Mouse (Mus musculus) splenic B cell, adult 2 months (primary cell): ENCODE results near the gene Gmpr.

ENCODE experiments used
- DNase-seq: peaks from one replicate; pipeline ENCODE4 v3.0.0-alpha.2; 2011; ENCODE audit warnings: low read depth, low spot score
- H3K27me3 ChIP-seq: 2 replicates; pipeline ENCODE4 v1.6.1; 2012; ENCODE audit warnings: mild to moderate bottlenecking, low read length, moderate library complexity, mixed read lengths; ENCODE audit not compliant: control insufficient read depth, poor library complexity, insufficient read depth, severe bottlenecking
- H3K36me3 ChIP-seq: 2 replicates; pipeline ENCODE4 v1.6.1; 2012; ENCODE audit warnings: mild to moderate bottlenecking, low read length, moderate library complexity, mixed read lengths; ENCODE audit not compliant: control insufficient read depth, poor library complexity, insufficient read depth, severe bottlenecking

Gene Gmpr

DNA sequence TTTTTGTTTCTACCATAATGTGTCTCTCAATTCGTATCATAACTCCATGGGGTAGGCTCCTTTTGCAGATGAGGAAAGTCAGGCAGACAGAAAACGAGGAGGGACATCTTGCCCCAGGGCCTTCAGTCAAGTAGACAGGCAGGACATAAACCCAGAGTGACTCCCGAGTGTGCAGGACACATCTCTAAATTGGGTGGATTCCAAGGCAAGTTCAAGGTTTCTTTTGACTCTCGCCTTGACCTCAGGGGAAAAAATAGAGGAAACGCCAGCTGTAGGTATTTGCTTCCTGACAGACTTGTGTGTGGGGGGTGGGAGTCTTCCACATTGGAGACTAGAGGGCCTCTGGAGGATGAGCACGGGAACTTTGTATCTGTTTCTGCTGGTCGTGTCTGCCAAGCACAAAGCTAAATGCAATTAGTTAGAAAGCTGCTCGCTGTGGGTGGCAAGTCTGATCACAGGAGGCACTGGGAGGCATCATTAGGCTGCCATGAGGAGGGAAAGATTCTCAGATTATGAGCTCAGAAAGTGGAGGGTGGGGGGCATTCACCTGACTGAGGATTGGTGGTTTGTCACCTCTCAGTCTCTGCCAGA, 7.7 kb downstream of the Gmpr start:
- no peak for DNase-seq
- no peaks in the 10 kb centered on the region for H3K27me3 ChIP-seq
- H3K36me3 ChIP-seq, result no peaks in the 10 kb centered on the region

DNA sequence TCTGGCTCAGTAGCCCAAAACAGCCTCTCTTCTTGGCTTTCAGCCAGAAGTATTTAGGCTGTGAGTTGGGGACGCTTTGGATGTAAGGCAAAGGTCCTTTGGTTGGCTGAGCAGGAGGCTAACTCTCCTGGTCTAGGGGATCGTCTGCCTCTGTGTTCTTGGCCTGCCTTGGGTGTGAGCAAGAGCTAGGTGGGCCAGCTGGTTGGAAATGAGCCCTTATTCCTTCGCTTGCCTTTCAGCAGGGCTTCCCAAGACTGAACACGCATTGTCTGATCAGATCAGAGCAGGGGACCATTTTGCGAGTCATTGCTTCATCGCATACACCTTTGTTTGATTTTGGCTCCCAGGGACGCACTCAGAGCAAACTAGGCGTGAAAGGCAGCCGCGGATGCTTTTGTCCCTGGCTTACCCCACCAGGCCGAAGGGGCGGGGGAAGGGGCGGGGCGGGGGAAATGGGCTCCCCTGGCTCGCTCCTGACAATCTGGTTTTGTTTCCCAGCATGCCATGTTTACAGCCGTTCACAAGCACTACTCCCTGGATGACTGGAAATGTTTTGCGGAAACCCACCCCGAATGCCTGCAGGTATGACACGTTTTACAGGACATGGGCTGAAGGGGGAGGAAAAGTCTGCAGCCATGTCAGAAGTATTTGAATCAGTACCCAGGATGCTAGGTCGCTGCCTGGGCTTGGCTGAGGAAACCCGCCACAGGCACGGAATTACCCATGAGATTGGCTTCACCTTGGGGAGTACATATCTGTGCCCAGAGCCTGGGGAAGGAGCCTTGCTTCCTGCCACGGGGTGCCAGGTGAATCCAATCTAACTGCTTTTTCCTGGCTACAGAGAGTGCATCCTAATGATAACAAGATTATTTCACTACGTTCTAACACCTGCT, 9.5 kb downstream of the Gmpr start:
- no peak for DNase-seq

DNA sequence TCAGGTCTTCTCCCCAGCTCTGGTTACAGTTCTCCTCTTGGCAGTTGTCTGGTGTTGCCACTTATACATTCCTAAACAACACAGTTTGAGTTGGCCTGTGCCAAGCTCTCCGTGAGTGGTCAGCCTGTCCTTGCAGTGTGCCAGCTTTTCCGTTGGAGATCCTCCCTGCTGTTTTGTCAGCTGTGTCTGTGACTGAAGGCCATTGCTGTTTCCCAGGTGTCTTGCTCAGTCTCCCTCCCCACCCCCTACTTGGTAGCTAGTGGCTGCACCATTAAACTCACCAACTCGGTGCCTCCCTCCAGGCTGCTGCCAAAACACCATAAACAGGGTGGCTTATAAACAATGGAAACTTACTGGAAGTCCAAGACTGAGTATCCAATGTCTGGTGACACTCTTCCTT, 17.1 kb downstream of the Gmpr start:
- H3K27me3 ChIP-seq, result no peaks in the 10 kb centered on the region
- no peaks in the 10 kb centered on the region for H3K36me3 ChIP-seq
- no peak for DNase-seq

More for the DNA sequence above, 9.5 kb downstream of the Gmpr start:
- H3K36me3 ChIP-seq, result no peaks in the 10 kb centered on the region
- no peaks in the 10 kb centered on the region for H3K27me3 ChIP-seq

DNA sequence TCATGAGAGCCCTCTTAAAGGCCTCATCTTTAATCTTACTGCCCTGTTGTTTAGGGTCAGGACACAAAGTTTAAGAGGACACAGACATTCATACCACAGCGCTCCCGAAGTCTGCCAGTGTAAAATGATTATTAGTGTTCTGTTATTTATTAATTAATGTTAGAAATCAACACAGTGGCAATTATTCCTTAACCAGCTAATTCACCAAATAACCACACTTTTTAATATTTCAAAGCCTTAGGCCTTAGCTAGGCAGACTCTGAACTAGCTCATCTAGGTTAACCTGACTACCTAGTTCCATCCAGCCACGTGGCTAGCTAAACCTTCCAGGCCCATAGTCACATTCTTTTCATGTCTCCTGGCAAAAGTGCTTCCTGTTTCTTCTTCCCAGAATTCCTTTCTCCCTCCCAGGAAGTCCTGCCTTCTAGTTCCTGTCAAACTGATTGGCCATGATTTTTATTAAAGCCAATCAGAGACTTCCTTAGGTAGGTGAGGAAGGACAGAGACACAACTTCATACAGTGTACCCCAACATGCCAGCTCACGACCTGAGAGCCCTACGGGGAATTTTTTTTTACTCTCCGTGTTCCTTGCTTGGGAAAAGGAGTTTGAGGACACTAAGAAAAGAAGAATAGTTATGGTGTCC, 17.7 kb downstream of the Gmpr start:
- H3K27me3 ChIP-seq, result no peaks in the 10 kb centered on the region
- DNase-seq, result no peak
- no peaks in the 10 kb centered on the region for H3K36me3 ChIP-seq

DNA sequence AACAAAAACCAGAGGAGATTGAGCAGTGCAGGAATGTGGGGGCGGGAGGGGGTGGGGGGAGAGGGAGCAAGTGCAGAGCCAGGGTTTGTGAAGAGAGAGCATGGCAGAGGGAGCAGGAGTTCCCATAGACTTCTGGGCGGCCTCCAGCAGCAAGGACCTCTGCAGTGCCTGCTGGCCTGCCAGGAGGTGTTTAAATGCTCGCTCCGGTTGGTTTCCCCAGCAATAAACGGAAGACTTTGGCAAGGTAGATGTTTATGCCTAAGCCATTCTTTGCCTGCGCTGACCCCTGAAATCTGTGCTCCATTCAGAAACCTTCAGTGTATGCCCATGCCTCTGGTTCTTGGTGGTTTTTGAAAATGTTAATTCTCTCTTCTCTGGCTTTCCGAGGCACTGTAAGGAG, 19.0 kb downstream of the Gmpr start:
- no peak for DNase-seq
- Histone ChIP-seq H3K36me3 (no peaks in the 10 kb centered on the region), H3K27me3 (no peaks in the 10 kb centered on the region)

DNA sequence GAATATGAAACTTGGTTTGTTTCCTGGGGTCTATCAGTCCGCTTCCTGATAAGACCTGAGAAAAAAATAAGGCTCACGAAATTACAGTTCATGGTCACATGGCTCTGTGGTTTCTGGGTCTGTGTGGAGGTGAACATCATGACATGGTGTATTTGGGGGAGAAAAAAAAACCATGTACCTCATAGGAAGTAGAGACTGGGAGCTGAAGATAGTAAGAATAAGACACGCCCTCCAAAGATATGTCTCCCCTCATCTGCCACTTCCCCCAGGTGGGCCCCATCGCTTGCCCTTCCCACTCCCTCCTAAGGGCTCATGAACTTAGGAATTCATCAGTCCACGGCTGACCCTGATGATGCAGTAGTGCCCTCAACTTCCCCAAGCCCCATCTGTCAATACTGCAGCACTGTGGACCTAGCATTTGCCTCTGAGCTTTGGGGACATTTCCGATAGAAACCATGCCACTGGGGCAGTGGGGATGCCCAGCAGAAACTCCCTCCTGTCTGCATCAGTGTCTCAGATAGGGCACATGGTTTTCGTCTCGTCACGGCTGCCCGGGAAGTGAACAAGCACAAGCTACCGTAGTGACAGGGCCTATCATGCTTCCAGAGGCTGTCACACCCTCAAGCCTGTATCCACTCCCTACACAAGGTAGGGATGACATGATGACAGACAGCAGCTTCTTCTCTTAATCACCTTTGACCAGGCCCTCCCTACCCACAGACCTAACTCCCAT, 20.2 kb downstream of the Gmpr start:
- Histone ChIP-seq H3K27me3 (no peaks in the 10 kb centered on the region), H3K36me3 (no peaks in the 10 kb centered on the region)
- DNase-seq, result no peak

DNA sequence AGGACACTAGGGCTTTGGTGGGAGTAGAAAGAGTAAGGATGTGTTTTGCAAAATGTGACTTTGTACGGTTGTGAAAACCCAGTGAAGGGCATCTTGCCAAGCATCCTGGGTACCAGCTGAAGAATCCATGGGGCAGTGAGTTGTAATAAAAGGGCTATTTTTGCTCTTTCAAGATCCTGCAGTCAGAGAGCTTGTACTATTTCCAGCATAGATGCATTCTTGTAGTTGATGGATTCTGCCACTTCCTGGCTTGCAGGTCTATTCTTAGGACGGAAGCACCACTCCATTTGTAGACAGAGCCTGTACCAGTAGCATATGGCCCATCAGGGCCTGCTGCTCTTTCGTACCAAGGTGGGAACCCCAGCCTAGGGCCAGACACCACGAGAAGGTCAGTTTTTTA, 21.5 kb downstream of the Gmpr start:
- Histone ChIP-seq H3K36me3 (no peaks in the 10 kb centered on the region), H3K27me3 (no peaks in the 10 kb centered on the region)
- no peak for DNase-seq

DNA sequence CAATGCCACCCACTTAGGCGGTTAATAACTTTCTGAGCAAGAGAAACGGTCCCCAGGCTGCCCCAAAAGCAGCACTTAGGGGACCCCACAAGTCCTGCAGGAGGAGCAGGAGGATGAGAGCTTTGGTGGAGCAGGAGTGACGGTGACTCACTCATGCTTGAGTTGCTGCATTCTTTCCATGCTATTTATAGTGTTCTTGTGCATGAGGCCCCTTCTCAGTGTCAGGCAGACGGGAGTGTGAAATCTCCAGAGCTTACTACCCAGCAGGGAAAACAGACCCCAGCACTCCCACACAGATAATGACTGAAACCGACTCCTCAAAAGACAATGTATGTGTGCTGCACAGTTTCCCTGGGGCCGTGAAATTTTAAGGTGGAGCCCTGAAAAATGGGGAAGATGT, 23.5 kb downstream of the Gmpr start:
- no peaks in the 10 kb centered on the region for H3K36me3 ChIP-seq
- DNase-seq, result no peak
- H3K27me3 ChIP-seq, result no peaks in the 10 kb centered on the region

DNA sequence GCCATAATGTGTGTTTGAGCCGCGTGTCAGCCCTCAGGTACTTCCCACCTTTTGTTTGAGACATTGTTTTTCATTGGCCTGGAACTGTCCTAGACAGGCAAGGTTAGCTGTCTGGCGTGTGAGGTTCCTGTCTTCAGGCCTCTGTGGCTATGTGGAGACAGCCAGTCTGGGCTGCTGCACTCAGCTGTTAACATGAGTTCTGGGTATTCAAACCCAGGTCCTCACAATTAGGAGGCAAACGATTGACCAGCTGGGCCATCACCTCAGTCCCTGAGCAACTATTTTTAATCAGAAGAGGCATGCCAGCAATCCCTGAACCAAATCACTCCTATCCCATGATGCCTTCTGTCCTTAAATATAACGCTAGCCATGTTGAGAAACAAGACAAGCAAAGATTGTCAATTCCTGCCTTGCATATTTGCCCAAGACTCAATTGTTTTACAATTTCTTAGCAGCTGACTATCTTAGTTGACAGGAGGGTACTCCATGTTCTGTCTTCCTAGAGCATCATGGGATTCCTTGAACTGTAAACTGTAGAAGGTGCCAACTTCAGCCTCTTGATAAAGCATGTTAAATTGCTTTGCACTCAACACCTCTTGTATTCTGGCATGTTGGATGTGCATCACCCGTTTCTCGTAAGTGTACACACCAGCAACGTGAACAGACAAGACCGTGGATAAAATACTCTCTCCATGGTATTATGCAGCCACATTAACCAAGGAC, 28.6 kb downstream of the Gmpr start:
- Histone ChIP-seq H3K36me3 (no peaks in the 10 kb centered on the region), H3K27me3 (no peaks in the 10 kb centered on the region)
- no peak for DNase-seq

DNA sequence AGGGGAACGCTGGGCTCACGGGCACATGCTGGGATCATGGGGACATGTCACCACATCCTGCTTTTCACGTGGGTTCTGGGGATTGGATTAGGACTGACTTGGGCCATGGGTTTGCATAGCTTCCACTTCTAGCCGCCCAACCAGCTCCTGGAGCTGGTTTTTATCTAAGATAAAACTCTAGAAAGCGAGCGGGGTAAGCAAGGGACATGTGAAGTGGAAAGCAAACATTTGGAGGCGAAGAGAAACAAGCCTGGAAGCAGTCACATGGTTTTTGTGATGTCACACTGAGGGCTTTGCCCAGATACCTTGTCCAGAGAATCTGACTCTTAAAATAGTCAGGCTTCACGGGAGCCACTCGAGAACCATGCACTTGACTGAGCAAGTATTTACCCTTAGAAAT, 29.9 kb downstream of the Gmpr start:
- DNase-seq, result no peak
- H3K36me3 ChIP-seq, result no peaks in the 10 kb centered on the region
- H3K27me3 ChIP-seq, result no peaks in the 10 kb centered on the region

DNA sequence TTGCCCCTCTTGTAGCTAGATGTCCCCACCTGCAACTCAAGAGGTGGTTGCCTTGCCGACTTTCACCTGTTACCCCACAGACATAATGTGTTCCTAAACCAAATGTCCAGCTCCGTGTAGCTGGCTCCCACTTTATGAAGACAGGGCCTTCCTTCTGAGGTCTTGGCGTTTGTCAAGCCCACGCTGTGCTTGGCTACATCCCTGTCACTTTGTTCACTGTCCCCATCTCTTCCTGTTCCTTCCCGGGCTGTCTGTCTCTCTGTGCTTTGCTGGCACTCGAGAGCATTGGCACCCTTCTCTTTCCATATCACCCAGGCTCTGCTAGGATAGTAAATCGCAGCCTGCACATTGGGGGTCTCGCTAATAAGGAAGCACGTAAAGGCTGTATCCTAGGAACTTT, 30.8 kb downstream of the Gmpr start:
- DNase-seq, result no peak
- H3K36me3 ChIP-seq, result no peaks in the 10 kb centered on the region
- H3K27me3 ChIP-seq, result no peaks in the 10 kb centered on the region

DNA sequence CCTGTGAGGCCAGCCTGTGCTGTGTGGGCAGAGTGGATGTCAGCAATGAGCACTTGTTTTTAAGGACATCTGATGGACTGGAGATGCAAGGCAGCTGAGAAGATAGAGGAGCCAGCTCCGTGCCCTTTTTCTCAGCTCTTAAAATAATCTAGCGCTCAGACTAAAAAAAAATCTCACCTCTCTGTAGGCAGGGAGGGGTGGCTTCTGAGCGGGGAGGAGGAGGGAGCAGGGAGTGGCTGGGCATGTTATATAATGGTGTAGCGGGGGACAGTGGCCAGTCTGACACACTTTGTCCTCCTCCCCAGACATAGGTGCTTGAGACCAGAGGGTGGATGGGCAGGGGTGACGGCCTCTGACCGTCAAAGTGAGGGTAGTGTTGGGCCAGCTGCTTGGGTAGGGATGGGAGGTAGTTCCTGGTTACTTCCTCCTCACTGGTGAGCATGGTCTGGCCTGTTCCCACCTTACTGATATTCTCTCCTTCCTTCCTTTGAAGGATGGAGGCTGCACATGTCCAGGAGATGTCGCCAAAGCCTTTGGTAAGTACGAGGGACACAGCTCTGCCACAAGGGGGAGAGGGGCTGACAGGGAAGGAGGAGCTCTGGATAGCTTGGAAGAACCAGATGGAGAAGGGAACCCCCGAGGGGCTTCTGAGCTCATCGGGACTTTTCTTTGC, 31.4 kb downstream of the Gmpr start:
- Histone ChIP-seq H3K27me3 (no peaks in the 10 kb centered on the region), H3K36me3 (no peaks in the 10 kb centered on the region)
- DNase-seq, result peak; percentile 9

DNA sequence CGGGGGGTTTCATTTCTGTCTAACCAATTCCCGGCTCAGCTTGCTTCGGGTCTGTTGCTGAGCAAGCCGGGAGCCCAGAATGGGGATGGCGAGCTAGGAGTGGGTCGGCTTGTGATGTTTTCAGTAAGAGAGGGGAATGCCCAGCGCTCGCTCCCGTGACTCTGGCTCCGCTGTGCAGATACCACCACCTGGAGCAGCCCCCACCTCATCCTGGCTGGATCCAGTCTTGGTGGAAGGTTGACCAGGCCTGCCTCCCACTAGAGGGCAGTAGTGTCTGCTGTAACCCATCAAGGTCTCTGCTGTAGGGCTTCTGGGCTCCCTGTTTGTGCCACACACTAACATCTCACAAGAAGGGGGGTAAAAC, 31.9 kb downstream of the Gmpr start:
- no peaks in the 10 kb centered on the region for H3K36me3 ChIP-seq
- peak; percentile 55 for DNase-seq
- no peaks in the 10 kb centered on the region for H3K27me3 ChIP-seq

DNA sequence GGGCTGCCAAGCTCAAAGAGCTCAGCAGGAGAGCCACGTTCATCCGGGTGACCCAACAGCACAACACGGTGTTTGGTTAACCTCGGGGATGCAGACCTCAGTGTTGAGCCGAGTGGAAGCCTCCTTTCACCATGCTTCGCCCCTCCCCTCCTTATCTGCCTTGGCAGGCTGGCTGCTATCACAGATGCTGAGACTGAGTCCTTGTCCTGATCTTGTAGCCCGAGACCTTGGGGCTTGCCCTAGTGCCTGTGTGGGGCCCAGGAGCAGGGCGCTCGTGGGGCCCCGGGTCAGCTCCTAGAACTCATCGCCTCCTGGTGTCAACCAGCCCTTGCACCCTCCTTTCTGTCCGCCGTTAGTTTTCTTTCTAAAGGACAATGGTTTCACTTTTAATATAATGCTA, 38.7 kb downstream of the Gmpr start:
- no peaks in the 10 kb centered on the region for H3K36me3 ChIP-seq
- H3K27me3 ChIP-seq, result no peaks in the 10 kb centered on the region
- DNase-seq, result no peak
